Mouse (Mus musculus) cerebellum, postnatal 36 days (tissue): Measurements from ENCODE around the gene Uqcrc2.

Experiments
- DNase-seq, 2 experiments: peaks; one replicate each; pipeline ENCODE4 v3.0.0; 2021 to 2022; ENCODE audit warnings: mixed read lengths in 2 of 2

The Uqcrc2 gene

GRCm38 (mm10) chr7:120634711-120635361, at the start of gene Uqcrc2:
Uqcrc2 (plus strand) TSS chr7:120635176.
- peak; percentile 87 to 88 for DNase-seq

GRCm38 (mm10) chr7:120597203-120597743, 37.7 kb upstream of the Uqcrc2 start:
- DNase-seq: no peak

DNA sequence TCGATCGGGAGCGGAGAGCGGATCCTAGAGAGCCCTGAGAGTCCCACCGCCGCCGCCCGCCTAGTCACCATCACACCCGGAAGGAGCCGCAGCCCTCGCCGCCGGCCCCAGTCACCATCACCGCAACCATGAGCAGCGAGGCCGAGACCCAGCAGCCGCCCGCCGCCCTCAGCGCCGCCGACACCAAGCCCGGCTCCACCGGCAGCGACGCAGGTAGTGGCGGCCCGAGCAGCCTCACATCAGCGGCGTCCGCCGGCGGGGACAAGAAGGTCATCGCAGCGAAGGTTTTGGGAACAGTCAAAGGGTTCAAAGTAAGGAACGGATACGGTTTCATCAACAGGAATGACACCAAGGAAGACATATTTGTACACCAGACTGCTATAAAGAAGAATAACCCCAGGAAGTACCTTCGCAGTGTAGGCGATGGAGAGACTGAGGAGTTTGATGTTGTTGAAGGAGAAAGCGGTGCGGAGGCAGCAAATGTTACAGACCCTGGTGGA, 37.2 kb upstream of the Uqcrc2 start:
- peak; percentile 54 to 57 for DNase-seq

DNA sequence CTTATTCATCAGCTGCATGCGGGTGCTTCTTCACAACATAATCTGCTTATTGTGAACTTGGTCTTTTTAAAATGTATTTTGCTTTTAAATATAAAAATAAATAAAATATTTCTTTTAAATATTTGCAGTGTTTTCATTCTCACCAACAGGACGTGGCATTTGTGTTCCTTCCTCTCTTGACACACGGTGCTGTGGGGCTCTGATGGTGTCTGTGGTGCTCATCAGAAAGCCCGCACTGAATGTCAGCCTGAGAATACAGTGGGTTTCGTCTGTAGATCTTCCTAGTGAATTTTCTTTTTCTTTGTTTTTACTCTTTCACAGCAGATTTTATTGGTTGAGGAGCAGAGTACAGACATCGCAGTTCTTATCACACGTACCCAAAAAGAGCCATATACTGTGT, 36.6 kb upstream of the Uqcrc2 start:
- no peak for DNase-seq

DNA sequence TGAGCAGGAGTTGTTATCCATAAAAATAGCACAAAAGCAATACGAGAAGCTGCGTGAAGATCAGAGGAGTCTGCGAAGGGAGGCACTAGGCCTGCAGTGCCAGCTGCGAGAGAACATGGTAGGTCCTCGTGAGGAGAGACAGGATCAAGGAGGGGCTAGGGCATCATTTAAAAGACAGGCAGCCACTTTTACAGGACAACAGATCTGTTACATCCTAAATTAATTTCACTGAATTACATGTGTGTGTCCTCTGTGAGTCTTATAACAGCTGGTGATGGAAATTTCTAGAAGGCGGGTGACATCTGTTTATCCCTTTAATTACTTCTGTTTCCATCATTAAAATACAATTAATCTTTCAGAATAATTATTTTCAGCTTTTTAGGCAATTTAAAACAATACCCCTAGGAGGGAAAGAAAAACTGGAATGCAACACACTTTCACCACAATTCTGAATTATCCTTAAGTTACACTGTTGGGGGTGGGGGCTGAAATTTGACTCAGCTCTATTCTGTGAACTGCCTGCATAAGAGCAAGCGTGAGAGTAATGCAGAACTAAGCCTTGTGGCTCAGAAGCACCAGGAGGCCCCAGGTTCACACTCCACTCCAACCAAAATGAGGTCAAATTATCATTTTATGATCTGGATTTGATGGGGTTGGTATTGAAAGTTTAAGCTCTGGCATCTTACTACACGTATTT, 14.8 kb upstream of the Uqcrc2 start:
- no peak for DNase-seq

DNA sequence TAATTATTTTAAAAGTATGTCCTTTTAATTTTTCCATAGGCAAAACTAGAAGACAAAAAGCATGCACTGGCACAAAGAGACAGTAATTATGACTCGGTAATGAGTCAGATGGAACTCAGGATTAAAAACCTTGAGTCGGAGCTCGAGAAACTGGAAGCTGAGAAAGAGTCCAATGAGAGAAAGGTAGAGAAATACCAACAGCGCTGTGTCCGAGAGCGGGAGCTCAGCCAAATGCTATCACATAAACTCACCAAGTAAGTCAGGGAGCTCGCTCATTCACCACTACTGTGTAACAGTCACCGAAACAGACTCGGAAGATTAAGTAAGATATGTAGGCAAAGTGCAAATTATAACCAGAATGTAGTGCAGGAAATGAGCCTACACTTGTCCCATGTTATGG, 14.1 kb upstream of the Uqcrc2 start:
- DNase-seq: no peak

GRCm38 (mm10) chr7:120632518-120632917, 2.5 kb upstream of the Uqcrc2 start:
- DNase-seq: no peak

- no peak for DNase-seq
These were observed 675 bp upstream of the Uqcrc2 start for GRCm38 (mm10) chr7:120634301-120634700.

DNA sequence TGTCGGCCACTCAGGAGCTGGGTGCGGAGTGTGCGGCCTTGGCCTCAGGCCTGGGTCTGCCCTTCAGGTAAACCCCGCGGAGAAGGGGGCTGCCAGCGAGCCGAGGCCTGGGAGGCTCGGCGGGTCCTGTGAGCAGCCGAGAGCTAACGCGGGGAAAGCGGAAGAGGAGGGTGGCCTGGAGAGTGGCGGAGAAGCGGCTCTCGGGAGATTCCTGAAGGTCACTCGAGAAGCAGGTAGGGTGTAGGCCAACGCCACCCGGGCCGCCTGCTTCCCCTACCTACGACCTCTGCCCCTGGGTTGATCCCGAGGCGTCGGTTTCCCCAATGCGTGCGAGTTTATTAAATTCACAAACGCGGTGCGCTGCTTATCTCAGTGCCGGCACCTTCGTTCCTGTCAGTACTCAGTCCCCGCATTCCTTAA, 396 bp downstream of the Uqcrc2 start:
- DNase-seq: no peak

DNA sequence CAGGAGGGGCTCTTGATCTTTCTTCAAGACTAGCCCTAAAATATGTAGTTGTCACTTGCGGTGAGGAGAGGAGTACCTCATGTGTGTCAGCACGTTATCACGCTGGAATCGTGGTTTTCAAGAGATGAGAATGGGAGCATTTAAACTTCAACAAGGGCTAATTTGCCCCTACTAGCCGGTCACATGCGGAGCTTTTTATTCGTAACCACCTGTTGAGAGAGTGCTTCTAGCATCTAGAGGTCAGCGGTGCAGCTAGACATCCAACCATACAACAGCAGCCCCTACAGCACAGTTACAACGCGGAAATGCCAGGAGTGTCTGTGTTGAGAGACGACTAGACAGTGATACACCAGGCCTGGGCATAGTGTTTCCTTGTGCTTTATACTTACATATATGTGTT, 845 bp downstream of the Uqcrc2 start:
- DNase-seq: no peak

GRCm38 (mm10) chr7:120643217-120643616, 8.2 kb downstream of the Uqcrc2 start:
- no peak for DNase-seq

DNA sequence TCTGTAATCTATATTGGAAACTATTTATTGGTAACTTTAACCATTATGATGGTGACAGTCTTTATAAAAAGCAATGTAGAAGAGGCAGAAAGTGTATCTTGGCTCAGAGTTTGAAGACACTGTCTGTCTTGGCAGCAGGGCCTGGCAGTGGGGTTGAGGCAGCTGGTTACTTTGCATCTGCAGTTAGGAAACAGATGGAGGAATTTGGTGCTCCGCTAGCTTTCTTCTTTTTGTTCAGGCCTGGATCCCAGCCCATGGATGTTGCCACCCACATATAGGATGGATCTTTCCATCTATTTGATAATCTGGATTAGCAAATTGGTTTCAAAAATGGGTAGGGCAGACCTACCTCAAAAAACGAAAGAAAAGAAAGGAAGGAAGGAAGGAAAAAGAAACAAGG, 12.9 kb downstream of the Uqcrc2 start:
- no peak for DNase-seq

GRCm38 (mm10) chr7:120662079-120662478, 27.1 kb downstream of the Uqcrc2 start:
- no peak for DNase-seq

DNA sequence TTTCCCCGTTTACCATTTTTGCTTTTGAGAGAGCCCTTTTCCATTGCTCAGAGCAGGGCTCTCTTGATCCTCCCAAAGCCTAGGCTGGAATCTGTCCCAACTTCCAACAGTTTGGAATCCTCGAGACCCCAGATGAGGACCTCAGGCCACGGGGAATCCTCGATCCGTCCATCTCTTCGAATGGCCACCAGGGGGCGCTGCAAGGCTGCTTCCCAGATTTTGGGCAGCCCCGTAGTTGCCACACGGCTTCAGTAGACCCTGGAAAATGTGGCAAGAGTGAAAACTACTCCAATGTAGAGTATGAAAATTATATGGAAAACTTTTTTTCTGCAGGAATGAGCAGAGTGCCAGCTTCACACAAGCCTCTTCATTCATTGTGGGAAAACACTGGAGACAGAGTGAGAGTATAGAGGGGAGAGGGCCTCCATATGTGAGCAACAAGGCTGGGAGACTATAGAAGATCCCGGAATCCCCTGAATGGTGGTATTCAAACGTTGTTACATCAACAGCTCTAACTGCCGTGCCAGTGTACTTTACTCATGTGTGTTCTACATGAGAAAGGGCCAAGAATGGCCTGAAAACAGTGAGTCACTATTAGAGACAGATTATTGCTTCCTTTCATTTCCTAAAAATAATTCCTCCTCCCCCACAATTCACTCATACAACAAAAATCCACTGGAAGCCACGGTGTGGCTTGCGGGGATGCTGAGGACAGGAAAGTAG, 35.3 kb downstream of the Uqcrc2 start, which contains the start of gene Pdzd9:
Pdzd9 (minus strand) TSS at position 191 of the 723 bp plus-strand sequence.
- peak; percentile 73 to 75 for DNase-seq

DNA sequence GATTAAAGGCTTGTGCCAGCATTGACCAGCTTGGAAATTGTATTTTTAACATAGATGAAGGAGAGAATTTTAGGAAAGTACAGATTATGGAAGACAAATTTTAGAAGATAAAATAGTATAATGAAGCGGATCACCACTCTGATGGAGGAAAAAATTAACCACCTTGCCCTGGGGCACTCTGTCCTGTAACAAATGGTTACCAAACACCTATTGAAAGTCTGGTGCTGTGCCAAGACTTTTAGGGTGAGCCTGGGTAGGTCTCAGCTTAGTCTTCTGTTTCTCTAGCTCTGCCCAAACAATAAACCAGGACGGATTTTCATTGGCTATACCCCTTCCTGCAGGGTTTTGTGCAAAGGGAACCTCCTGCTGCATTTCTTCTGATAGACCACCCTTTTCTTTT, 36.3 kb downstream of the Uqcrc2 start:
- DNase-seq: no peak

DNA sequence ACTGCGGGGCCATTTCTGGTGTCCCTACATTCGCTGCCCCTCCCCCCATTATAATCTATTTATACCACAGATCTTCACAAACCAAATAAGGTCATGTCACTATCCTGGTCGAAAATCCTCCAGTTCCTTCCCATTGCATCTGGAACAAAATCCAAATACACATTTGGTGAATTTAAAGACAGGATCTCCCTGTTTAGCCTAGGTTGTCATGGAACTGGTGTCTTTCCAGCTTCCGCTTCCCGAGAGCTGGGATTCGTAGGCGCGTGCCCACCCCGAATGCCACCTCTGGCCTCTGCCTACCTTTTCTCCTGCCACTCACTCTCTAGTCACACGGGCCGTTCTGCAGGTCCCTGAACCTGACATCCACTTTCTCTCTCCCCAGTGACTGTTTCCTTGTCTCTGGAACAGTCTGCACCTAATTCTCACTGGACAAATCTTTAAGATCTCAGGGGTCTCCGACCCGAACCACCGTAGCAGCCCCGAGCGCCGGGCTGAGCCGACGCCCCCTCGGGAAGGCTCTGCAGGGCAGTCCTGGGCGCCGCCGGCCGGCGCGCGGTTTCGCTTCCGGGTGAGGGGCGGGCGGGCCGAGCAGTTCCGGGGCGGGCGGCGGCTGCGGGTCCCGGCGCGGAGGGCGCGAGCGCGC, 42.1 kb downstream of the Uqcrc2 start, which contains the start of gene Mosmo:
Mosmo (plus strand) TSS at position 618 of the 643 bp plus-strand sequence.
- DNase-seq: peak; percentile 73 to 76

GRCm38 (mm10) chr7:120677764-120678531, 43.0 kb downstream of the Uqcrc2 start:
- peak; percentile 45 to 50 for DNase-seq

GRCm38 (mm10) chr7:120679023-120679422, 44.0 kb downstream of the Uqcrc2 start:
- DNase-seq: no peak

- DNase-seq: no peak
These were observed 47.0 kb downstream of the Uqcrc2 start for GRCm38 (mm10) chr7:120682002-120682401.

- DNase-seq: no peak
These were observed 49.8 kb downstream of the Uqcrc2 start for GRCm38 (mm10) chr7:120684731-120685161.

GRCm38 (mm10) chr7:120685227-120685626, 50.3 kb downstream of the Uqcrc2 start:
- no peak for DNase-seq

GRCm38 (mm10) chr7:120690634-120691033, 55.7 kb downstream of the Uqcrc2 start:
- no peak for DNase-seq
